Mouse (Mus musculus) cortical plate, adult 2 months (tissue): ENCODE measurements at regions not wholly inside any gene's neighbourhood (a gene's known extent, or its start where the extent isn't known, plus 50 kb on each side); places are given as distances from the start of the nearest gene placed in this dataset.

ENCODE experiments used
- CTCF ChIP-seq: fragments of 200-500 bp; IDR thresholded peaks from 2 replicates; pipeline ENCODE4 v1.5.1; 2011; ENCODE audit warnings: mild to moderate bottlenecking, control low read depth, low read length; ENCODE audit not compliant: insufficient read depth; ENCODE audit errors: extremely low read depth
- POLR2A ChIP-seq: fragments of 200-500 bp; IDR thresholded peaks from 2 replicates; pipeline ENCODE4 v1.6.1; 2011; ENCODE audit warnings: mild to moderate bottlenecking, low read length, control low read depth; ENCODE audit not compliant: insufficient read depth; ENCODE audit errors: extremely low read depth

GRCm38 (mm10) chr8:88947384-88947783, 96.6 kb downstream of the Sall1 start:
- TF ChIP-seq POLR2A (no peak), CTCF (no peak)
